Mouse (Mus musculus): ENCODE measurements around the gene Mrps12. TPM values are rescaled to one million over a fixed set of nuclear protein-coding genes. Genes with fewer than 3 reads are reported as not detected.

Mrps12 gene
- polyA plus RNA-seq, 1 experiment from 2014 or later: 153 TPM

GRCm38 (mm10) chr7:28767462-28767965 is 25.9 kb upstream of the Mrps12 start, which contains the start of gene Nfkbib:
Gene Nfkbib, minus strand, starts transcription at chr7:28767512.
- H3K36me3 ChIP-seq (ENCODE audit: control insufficient read depth, insufficient read depth, low read length): no peaks in the 10 kb centered on the region
- no peak for ATAC-seq (ENCODE audit: insufficient number of reproducible peaks, insufficient read depth, low FRiP score, low read depth)
- no peaks in the 10 kb centered on the region for H3K27me3 ChIP-seq (ENCODE audit: control insufficient read depth, insufficient read depth, low read length)
- H3K4me1 ChIP-seq (ENCODE audit: control insufficient read depth, insufficient read depth, low read length): peaks cover 14% of the 10 kb centered on the region
- H3K4me2 ChIP-seq (replicated peaks; ENCODE audit: low read depth, low read length): peak within 1 kb of the TSS; percentile 66
- H3K9ac ChIP-seq (replicated peaks; ENCODE audit: low read depth, low read length): peak within 1 kb of the TSS; percentile 45
- no peaks in the 10 kb centered on the region for H3K9me3 ChIP-seq (ENCODE audit: control insufficient read depth, low read depth, low read length)
- H3K27ac ChIP-seq (ENCODE audit: low read length): no peak within 1 kb of the TSS
- peak within 1 kb of the TSS; percentile 79 for H3K4me3 ChIP-seq (ENCODE audit: low read depth, low read length)
- WGBS: 56% methylated on average over 7 of the region's 7 CpGs

GRCm38 (mm10) chr7:28766910-28767309 is 25.3 kb upstream of the Mrps12 start:
- no peak overlapping the region for H3K27ac ChIP-seq (ENCODE audit: low read length)
- H3K9me3 ChIP-seq (ENCODE audit: control insufficient read depth, low read depth, low read length): no peaks in the 10 kb centered on the region
- peak overlapping the region; percentile 43 for H3K9ac ChIP-seq (replicated peaks; ENCODE audit: low read depth, low read length)
- H3K4me1 ChIP-seq (ENCODE audit: control insufficient read depth, insufficient read depth, low read length): peaks cover 14% of the 10 kb centered on the region
- peak overlapping the region; percentile 79 for H3K4me3 ChIP-seq (ENCODE audit: low read depth, low read length)
- H3K36me3 ChIP-seq (ENCODE audit: control insufficient read depth, insufficient read depth, low read length): no peaks in the 10 kb centered on the region; the same call in 1 of the 2 replicates
- H3K4me2 ChIP-seq (replicated peaks; ENCODE audit: low read depth, low read length): peak overlapping the region; percentile 62
- WGBS: 6% methylated on average over 14 of the region's 14 CpGs
- no peak for ATAC-seq (ENCODE audit: insufficient number of reproducible peaks, insufficient read depth, low FRiP score, low read depth)
- no peaks in the 10 kb centered on the region for H3K27me3 ChIP-seq (ENCODE audit: control insufficient read depth, insufficient read depth, low read length)

- H3K27ac ChIP-seq (ENCODE audit: low read length): no peak within 1 kb of the TSS
- no peaks in the 10 kb centered on the region for H3K9me3 ChIP-seq (ENCODE audit: control insufficient read depth, low read depth, low read length)
- H3K4me2 ChIP-seq (replicated peaks; ENCODE audit: low read depth, low read length): peak within 1 kb of the TSS; percentile 66
- H3K9ac ChIP-seq (replicated peaks; ENCODE audit: low read depth, low read length): peak within 1 kb of the TSS; percentile 45
- peaks cover 14% of the 10 kb centered on the region for H3K4me1 ChIP-seq (ENCODE audit: control insufficient read depth, insufficient read depth, low read length)
- peak within 1 kb of the TSS; percentile 79 for H3K4me3 ChIP-seq (ENCODE audit: low read depth, low read length)
- ATAC-seq (ENCODE audit: insufficient number of reproducible peaks, insufficient read depth, low FRiP score, low read depth): peak; percentile 98
- WGBS: under 1% methylated on average over 45 of the region's 45 CpGs
- peaks cover 3% of the 10 kb centered on the region for H3K36me3 ChIP-seq (ENCODE audit: control insufficient read depth, insufficient read depth, low read length)
- H3K27me3 ChIP-seq (ENCODE audit: control insufficient read depth, insufficient read depth, low read length): no peaks in the 10 kb centered on the region
These were observed 24.7 kb upstream of the Mrps12 start, which contains the start of gene Sirt2 for GRCm38 (mm10) chr7:28766173-28766879. Gene Sirt2, plus strand, starts transcription at chr7:28766735.

GRCm38 (mm10) chr7:28765211-28765610 is 23.6 kb upstream of the Mrps12 start:
- Histone ChIP-seq H3K4me1 (ENCODE audit: control insufficient read depth, insufficient read depth, low read length) (peaks cover 14% of the 10 kb centered on the region), H3K27me3 (ENCODE audit: control insufficient read depth, insufficient read depth, low read length) (no peaks in the 10 kb centered on the region), H3K4me2 (replicated peaks; ENCODE audit: low read depth, low read length) (peak overlapping the region; percentile 66), H3K4me3 (ENCODE audit: low read depth, low read length) (no peak overlapping the region; the same call in 1 of the 2 replicates), H3K36me3 (ENCODE audit: control insufficient read depth, insufficient read depth, low read length) (peaks cover 11% of the 10 kb centered on the region), H3K9me3 (ENCODE audit: control insufficient read depth, low read depth, low read length) (no peaks in the 10 kb centered on the region), H3K27ac (ENCODE audit: low read length) (no peak overlapping the region), H3K9ac (replicated peaks; ENCODE audit: low read depth, low read length) (no peak overlapping the region)
- no peak for ATAC-seq (ENCODE audit: insufficient number of reproducible peaks, insufficient read depth, low FRiP score, low read depth)
- 80% methylated on average over 6 of the region's 6 CpGs for WGBS

- Histone ChIP-seq H3K4me2 (replicated peaks; ENCODE audit: low read depth, low read length) (no peak overlapping the region), H3K27me3 (ENCODE audit: control insufficient read depth, insufficient read depth, low read length) (no peaks in the 10 kb centered on the region), H3K27ac (ENCODE audit: low read length) (no peak overlapping the region), H3K36me3 (ENCODE audit: control insufficient read depth, insufficient read depth, low read length) (peaks cover 11% of the 10 kb centered on the region), H3K4me1 (ENCODE audit: control insufficient read depth, insufficient read depth, low read length) (peaks cover 6% of the 10 kb centered on the region; the same call in 1 of the 2 replicates), H3K9ac (replicated peaks; ENCODE audit: low read depth, low read length) (no peak overlapping the region), H3K9me3 (ENCODE audit: control insufficient read depth, low read depth, low read length) (no peaks in the 10 kb centered on the region), H3K4me3 (ENCODE audit: low read depth, low read length) (no peak overlapping the region)
- WGBS: 87% methylated on average over 9 of the region's 9 CpGs
- no peak for ATAC-seq (ENCODE audit: insufficient number of reproducible peaks, insufficient read depth, low FRiP score, low read depth)
These were observed 20.3 kb upstream of the Mrps12 start for GRCm38 (mm10) chr7:28761907-28762306.

GRCm38 (mm10) chr7:28758623-28759022 is 17.0 kb upstream of the Mrps12 start:
- no peak overlapping the region for H3K27ac ChIP-seq (ENCODE audit: low read length)
- no peaks in the 10 kb centered on the region; the same call in 1 of the 2 replicates for H3K27me3 ChIP-seq (ENCODE audit: control insufficient read depth, insufficient read depth, low read length)
- no peak overlapping the region for H3K9ac ChIP-seq (replicated peaks; ENCODE audit: low read depth, low read length)
- peaks cover 11% of the 10 kb centered on the region for H3K36me3 ChIP-seq (ENCODE audit: control insufficient read depth, insufficient read depth, low read length)
- no peaks in the 10 kb centered on the region for H3K9me3 ChIP-seq (ENCODE audit: control insufficient read depth, low read depth, low read length)
- ATAC-seq (ENCODE audit: insufficient number of reproducible peaks, insufficient read depth, low FRiP score, low read depth): no peak
- WGBS: 83% methylated on average over 13 of the region's 13 CpGs
- peaks cover 6% of the 10 kb centered on the region; the same call in 1 of the 2 replicates for H3K4me1 ChIP-seq (ENCODE audit: control insufficient read depth, insufficient read depth, low read length)
- no peak overlapping the region for H3K4me3 ChIP-seq (ENCODE audit: low read depth, low read length)
- H3K4me2 ChIP-seq (replicated peaks; ENCODE audit: low read depth, low read length): no peak overlapping the region

GRCm38 (mm10) chr7:28756079-28756478 is 14.5 kb upstream of the Mrps12 start, which contains the start of gene Ccer2:
Gene Ccer2, plus strand, starts transcription at chr7:28756174.
- Histone ChIP-seq H3K27me3 (ENCODE audit: control insufficient read depth, insufficient read depth, low read length) (no peaks in the 10 kb centered on the region; the same call in 1 of the 2 replicates), H3K9ac (replicated peaks; ENCODE audit: low read depth, low read length) (no peak within 1 kb of the TSS), H3K27ac (ENCODE audit: low read length) (no peak within 1 kb of the TSS), H3K4me1 (ENCODE audit: control insufficient read depth, insufficient read depth, low read length) (peaks cover 6% of the 10 kb centered on the region; the same call in 1 of the 2 replicates), H3K36me3 (ENCODE audit: control insufficient read depth, insufficient read depth, low read length) (peaks cover 5% of the 10 kb centered on the region; the same call in 1 of the 2 replicates), H3K4me2 (replicated peaks; ENCODE audit: low read depth, low read length) (peak within 1 kb of the TSS; percentile 18; the same call in 1 of the 2 replicates), H3K4me3 (ENCODE audit: low read depth, low read length) (peak within 1 kb of the TSS; percentile 6; the same call in 1 of the 2 replicates), H3K9me3 (ENCODE audit: control insufficient read depth, low read depth, low read length) (no peaks in the 10 kb centered on the region)
- WGBS: 4% methylated on average over 17 of the region's 17 CpGs
- peak; percentile 35; the same call in 1 of the 2 replicates for ATAC-seq (ENCODE audit: insufficient number of reproducible peaks, insufficient read depth, low FRiP score, low read depth)

GRCm38 (mm10) chr7:28749935-28750334 is 8.3 kb upstream of the Mrps12 start:
- Histone ChIP-seq H3K4me1 (ENCODE audit: control insufficient read depth, insufficient read depth, low read length) (no peaks in the 10 kb centered on the region), H3K9me3 (ENCODE audit: control insufficient read depth, low read depth, low read length) (no peaks in the 10 kb centered on the region), H3K4me3 (ENCODE audit: low read depth, low read length) (no peak overlapping the region), H3K9ac (replicated peaks; ENCODE audit: low read depth, low read length) (no peak overlapping the region), H3K27ac (ENCODE audit: low read length) (no peak overlapping the region), H3K36me3 (ENCODE audit: control insufficient read depth, insufficient read depth, low read length) (peaks cover 7% of the 10 kb centered on the region; the same call in 1 of the 2 replicates), H3K27me3 (ENCODE audit: control insufficient read depth, insufficient read depth, low read length) (no peaks in the 10 kb centered on the region), H3K4me2 (replicated peaks; ENCODE audit: low read depth, low read length) (no peak overlapping the region)
- no peak for ATAC-seq (ENCODE audit: insufficient number of reproducible peaks, insufficient read depth, low FRiP score, low read depth)
- WGBS: 89% methylated on average over 7 of the region's 7 CpGs
